Mouse (Mus musculus) bone marrow, adult 2 months (tissue): ENCODE data around the gene Wars. TPM values are rescaled to one million over a fixed set of nuclear protein-coding genes. Genes with fewer than 3 reads are reported as not detected.

ENCODE experiments used
- H3K27ac ChIP-seq: fragments of 200-500 bp; 2 replicates; pipeline ENCODE4 v1.5.1; 2012; ENCODE audit warnings: low read depth, mild to moderate bottlenecking, control low read depth, inconsistent platforms, low read length; ENCODE audit not compliant: control insufficient read depth, poor library complexity, insufficient read depth
- H3K4me1 ChIP-seq: fragments of 200-500 bp; 2 replicates; pipeline ENCODE4 v1.6.1; 2011; ENCODE audit warnings: low read length; ENCODE audit not compliant: control insufficient read depth, insufficient read depth
- H3K4me3 ChIP-seq: fragments of 200-500 bp; replicated peaks from 2 replicates; pipeline ENCODE3; 2011; ENCODE audit warnings: mild to moderate bottlenecking, low read depth, low read length, control low read depth; ENCODE audit not compliant: control insufficient read depth
- CTCF ChIP-seq: fragments of 200-500 bp; IDR thresholded peaks from 2 replicates; pipeline ENCODE4 v1.5.1; 2011; ENCODE audit warnings: low read length, control low read depth; ENCODE audit not compliant: control insufficient read depth, insufficient read depth
- POLR2A ChIP-seq: fragments of 200-500 bp; IDR thresholded peaks from 2 replicates; pipeline ENCODE4 v1.6.1; 2011; ENCODE audit warnings: low read depth, mild to moderate bottlenecking, control low read depth, low read length, borderline replicate concordance; ENCODE audit not compliant: control insufficient read depth
- WGBS: fragments of 180-500 bp; shearing (Covaris S2); methylation state at CpG from one replicate; pipeline ENCODE4 v1.1.7; 2018; 5-methylcytosine and 5-hydroxymethylcytosine counted together
- polyA plus RNA-seq: library from polyadenylated mRNA; stranded (reverse); fragments of >200 nt; gene quantifications from 2 replicates; pipeline ENCODE4 v1.2.4, GENCODE M21; 2011; ENCODE audit warnings: low replicate concordance; ENCODE audit not compliant: missing spikeins, insufficient read depth, insufficient read length

Wars gene
- polyA plus RNA-seq, 1 experiment: 14.6 TPM

DNA sequence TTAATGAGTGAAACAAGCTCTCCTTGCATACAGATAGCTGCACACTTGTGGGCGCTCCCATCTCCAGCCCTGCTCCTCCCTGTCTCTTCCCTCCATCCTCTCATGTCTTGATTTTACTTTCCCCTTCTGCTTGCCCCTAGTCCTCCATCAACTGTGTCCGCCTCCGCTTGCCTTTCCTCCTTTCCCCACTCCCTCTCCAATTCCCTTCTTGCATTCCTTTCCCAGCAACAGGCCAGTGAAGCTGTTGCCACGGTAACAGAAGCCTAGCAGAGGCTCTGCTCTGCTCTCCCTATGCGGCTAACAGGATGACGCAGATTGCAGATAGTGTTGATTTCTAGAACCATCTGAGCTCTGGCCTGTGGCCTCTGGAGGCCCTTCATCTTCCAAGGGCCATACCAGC is 21.9 kb upstream of the Wars start:
- Histone ChIP-seq H3K4me3 (no peak overlapping the region), H3K27ac (no peak overlapping the region), H3K4me1 (peaks cover 11% of the 10 kb centered on the region)
- TF ChIP-seq POLR2A: no peak
- no peak for TF ChIP-seq CTCF
- 83% methylated on average over 6 of the region's 6 CpGs for WGBS

DNA sequence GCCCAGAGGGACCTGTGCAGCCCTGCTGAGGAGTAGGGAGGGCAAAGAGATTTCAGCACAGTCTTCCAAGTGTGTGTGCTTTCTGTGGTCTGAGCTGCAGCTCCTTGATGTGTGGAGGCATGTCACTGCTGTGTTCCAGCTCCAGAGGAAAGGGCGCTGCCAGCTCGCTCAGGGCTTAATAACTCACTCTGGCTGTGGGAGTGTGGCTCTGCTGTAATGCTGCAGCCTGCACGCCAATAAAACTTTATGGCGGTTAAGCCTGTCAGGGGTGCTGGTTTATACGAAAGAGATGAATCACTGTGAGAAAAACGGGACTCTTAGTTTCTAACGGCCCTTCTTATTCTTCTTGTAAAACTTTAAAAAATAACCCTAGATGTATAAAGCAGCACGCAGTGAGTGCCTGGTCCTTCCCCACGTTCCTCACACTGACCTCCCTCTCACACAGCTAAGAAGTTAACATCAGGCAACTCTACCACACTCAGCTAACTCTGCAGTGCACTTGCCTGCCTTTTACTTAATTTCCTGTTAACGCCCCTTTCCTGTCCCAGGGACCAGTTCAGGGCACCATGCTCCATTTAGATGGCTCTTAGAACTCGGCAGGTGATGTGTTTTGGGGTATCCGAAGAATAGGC is 20.9 kb upstream of the Wars start:
- Histone ChIP-seq H3K4me1 (peaks cover 11% of the 10 kb centered on the region), H3K4me3 (no peak overlapping the region), H3K27ac (no peak overlapping the region)
- 19% methylated on average over 12 of the region's 12 CpGs for WGBS
- TF ChIP-seq CTCF: no peak
- no peak for TF ChIP-seq POLR2A

DNA sequence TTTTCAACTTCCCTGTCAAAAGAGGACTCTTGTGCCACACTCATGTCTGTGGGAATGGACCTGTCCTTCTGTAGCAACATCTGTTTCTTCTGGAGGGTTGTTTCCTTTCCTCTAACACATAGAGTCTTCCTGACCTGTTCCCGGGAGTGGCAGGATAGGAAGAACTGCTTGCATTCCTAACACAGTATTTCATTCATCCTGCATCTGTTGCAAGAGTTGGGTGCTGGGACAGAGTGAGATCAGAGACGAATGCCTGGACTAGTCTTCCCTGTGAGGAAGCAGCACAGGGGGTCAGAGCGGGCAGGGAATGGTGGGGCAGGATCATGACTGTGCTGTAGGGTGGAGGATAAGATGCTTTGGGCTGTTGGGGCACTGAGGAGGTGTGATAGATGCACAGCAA is 20.2 kb upstream of the Wars start:
- whole genome bisulfite sequencing: 45% methylated on average over 3 of the region's 3 CpGs
- Histone ChIP-seq H3K4me1 (peaks cover 11% of the 10 kb centered on the region), H3K27ac (no peak overlapping the region), H3K4me3 (no peak overlapping the region)
- TF ChIP-seq CTCF: no peak
- TF ChIP-seq POLR2A: no peak

DNA sequence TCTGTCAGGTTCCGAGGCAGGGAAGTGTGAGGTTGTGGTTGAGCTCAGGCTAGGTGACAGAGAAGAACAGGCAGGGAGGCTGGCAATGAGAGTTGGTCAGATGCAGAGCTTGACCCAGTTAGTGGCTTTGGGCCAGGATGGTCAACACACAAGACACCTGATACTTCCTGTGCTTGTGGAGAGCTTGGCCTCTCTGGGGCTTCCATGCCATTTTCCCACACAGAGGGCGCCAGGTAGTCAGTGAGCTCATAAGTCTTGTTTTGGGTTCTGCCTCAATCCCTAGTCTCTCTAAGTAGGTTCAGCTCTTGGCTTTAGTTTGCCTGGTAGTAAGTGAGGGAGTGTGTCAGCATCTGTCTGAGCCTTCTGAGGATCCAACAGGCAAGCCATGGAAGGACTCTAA is 18.5 kb upstream of the Wars start:
- H3K27ac ChIP-seq: no peak overlapping the region
- H3K4me3 ChIP-seq: no peak overlapping the region
- 78% methylated on average over 2 of the region's 2 CpGs for WGBS
- no peak for TF ChIP-seq POLR2A
- no peak for TF ChIP-seq CTCF
- peaks cover 8% of the 10 kb centered on the region; the same call in 1 of the 2 replicates for H3K4me1 ChIP-seq

DNA sequence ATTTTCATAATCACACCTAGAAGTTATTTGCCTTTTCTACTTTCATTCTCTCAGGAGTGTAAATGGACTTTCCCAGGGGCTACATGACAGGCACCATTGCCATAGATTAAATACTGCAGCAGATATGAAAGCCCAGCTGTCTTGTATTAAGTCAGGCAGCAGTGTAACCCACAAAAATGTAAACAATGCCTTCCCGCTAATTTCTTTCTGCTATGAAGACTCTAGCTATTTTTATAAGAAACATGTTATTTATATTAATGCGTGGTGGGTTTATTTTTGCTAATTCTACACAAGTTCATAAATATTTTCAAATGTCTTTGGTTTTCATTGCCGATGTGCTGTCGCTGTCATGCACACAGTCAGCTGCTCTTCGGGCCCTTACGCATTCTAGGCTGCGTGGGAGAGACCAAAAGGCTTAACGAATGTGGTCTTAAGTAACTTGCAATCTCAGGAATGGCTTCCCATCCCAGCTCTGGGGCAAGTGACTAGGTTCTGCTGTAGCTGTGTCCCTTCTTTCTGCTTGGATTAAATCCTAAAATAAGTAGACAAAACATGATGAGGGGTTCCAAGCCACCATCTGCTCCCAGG is 16.0 kb upstream of the Wars start:
- no peak overlapping the region for H3K4me3 ChIP-seq
- TF ChIP-seq POLR2A (no peak), CTCF (no peak)
- 86% methylated on average over 8 of the region's 8 CpGs for WGBS
- H3K27ac ChIP-seq: no peak overlapping the region
- peaks cover 5% of the 10 kb centered on the region; the same call in 1 of the 2 replicates for H3K4me1 ChIP-seq

DNA sequence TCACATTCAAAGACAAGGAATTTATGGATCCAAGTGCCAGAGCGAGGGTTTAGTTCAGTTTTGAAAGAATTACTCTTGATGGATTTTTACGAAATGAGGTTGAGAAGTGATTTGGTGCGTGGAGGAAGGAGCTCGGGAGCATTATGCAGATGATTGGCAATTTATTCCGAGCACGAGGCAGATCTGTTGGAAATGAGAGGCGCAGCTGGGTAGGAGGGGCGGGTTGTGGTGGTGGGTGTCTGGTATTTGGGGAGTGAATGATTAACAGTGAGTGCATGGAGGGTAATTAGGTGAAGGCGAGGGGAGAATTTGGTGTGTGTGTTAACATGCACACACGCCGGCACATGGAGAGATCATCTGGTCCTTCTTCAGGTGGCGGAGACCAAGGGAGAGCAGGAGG is 12.4 kb upstream of the Wars start:
- WGBS: 82% methylated on average over 12 of the region's 12 CpGs
- H3K27ac ChIP-seq: no peak overlapping the region
- no peaks in the 10 kb centered on the region for H3K4me1 ChIP-seq
- TF ChIP-seq CTCF (no peak), POLR2A (no peak)
- H3K4me3 ChIP-seq: no peak overlapping the region

DNA sequence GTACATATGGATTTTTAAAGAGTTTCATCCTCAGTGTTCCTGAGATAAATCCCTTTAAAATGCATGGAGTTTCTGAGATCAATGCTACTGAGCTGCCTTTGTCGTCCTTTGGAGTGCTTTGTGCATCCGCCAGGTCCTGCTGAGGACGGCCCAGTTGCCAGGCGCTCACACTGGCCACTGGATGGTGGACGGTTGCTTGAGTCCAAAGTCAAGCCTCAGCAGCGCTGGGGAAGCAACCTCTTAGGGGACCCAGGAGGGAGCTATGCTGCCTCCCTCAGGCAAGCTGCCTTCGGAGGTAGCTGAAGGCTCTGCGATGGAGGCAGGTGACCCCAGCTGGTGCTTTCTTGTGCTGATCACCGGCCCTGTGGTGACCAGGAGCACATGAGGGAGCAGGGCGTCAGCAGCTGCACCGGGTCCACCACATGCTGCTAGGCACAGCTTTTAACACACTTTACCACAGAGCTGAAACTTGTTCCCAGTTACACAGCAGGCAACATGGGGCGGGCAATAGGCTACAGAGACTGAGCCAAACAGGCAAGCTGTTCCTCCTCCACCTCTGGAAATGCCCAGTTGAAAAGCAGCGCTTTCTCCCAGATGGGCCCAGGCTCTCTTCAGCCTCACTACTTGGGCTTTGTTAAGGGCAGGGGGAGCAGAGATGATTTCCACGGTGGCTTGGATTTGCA is 11.8 kb upstream of the Wars start:
- no peaks in the 10 kb centered on the region for H3K4me1 ChIP-seq
- 84% methylated on average over 14 of the region's 14 CpGs for WGBS
- TF ChIP-seq POLR2A (no peak), CTCF (no peak)
- H3K4me3 ChIP-seq: no peak overlapping the region
- no peak overlapping the region for H3K27ac ChIP-seq

DNA sequence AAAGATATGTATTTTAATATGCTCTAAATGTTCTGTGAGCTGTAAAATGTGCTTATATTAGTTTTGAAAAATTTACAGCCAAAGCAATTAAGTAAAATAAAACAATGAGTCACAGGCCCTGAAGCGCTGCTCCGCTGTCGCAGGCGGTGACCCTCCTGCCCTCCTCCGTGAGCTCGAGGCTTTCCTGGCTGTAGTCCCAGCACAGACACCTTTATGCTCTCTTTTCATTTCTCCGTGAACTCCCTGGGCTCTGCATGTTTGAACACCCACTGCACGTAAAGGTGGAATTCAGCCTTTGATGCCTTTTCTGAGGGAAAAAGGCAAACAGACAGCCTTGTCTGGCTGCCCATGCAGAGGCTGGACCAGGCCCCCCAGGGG is 10.3 kb upstream of the Wars start:
- Histone ChIP-seq H3K4me1 (no peaks in the 10 kb centered on the region), H3K4me3 (no peak overlapping the region), H3K27ac (no peak overlapping the region)
- WGBS: 87% methylated on average over 8 of the region's 8 CpGs
- TF ChIP-seq CTCF (no peak), POLR2A (no peak)
